ENCODE assay signal across 11 mouse cellular contexts in genomic region chr8:75023660-75024316, GRCm38 (mm10). TPM values are rescaled to one million over a fixed set of nuclear protein-coding genes. Genes with fewer than 3 reads are reported as not detected.
DNase-seq lines count a peak whose midpoint lies in the region; ATAC-seq and TF ChIP-seq lines count a peak whose summit lies in the region.
"Had no signal": no experiment of that assay in that cellular context is flagged by ENCODE, and none has a peak within 500 bp of the region (broad histone marks: within the 10 kb centered on the region; RNA-seq: fewer than 3 reads in every experiment).

No protein-coding gene starts in this region.

- no peak overlapping the region for H3K9ac ChIP-seq in liver, embryonic 11.5 days (ENCODE audit: low read depth, low read length)

- H3K4me1 ChIP-seq in liver, embryonic 11.5 days (replicated peaks; ENCODE audit: control insufficient read depth, insufficient read depth, low read length), result no peaks in the 10 kb centered on the region

- H3K36me3 ChIP-seq in liver, embryonic 11.5 days (ENCODE audit: control insufficient read depth, insufficient read depth, low read length), result peaks cover 36% of the 10 kb centered on the region

- peak; percentile 25 for DNase-seq in adrenal gland, postnatal 14 days
- DNase-seq in adrenal gland, postnatal 25 days, result no peak
- DNase-seq in liver, result peak; percentile 39
- DNase-seq in liver, embryonic 11.5 days (ENCODE audit: low spot score), result no peak
- no peak for DNase-seq in Patski (ENCODE audit: low read depth, low spot score)
- DNase-seq in cerebellum, adult 18-20 months, result no peak
- DNase-seq in cerebellum, adult 9-11 months, result no peak
- DNase-seq: cerebellum, postnatal 25 days; gastrocnemius, postnatal 10 days had no signal

- ATAC-seq in liver, embryonic 11.5 days (replicated peaks; ENCODE audit: low FRiP score), result no peak
- ATAC-seq in Patski, result no peak
- 0 out of 2 replicates have a peak, but pooled peaks have one; percentile 37 for ATAC-seq in megakaryocyte-erythroid progenitor cell, adult 5-6 weeks (replicated peaks; ENCODE audit: low FRiP score, low TSS enrichment, poor library complexity, severe bottlenecking)

- no peak overlapping the region for H3K4me2 ChIP-seq in liver, embryonic 11.5 days
- H3K4me2 ChIP-seq: midbrain, embryonic 11.5 days had no signal

- no peak overlapping the region for H3K4me3 ChIP-seq in liver, embryonic 11.5 days (ENCODE audit: low read depth, low read length)

- in situ Hi-C loops in Patski (cut with MboI; ENCODE audit: low pct_unique_long_range_greater_than_20kb), result no loop called here

- peak; percentile 76 for TF ChIP-seq CTCF in Patski (IDR thresholded peaks at IDR 0.05)

- H3K27me3 ChIP-seq in liver, embryonic 11.5 days (replicated peaks; ENCODE audit: control insufficient read depth, insufficient read depth, low read length), result no peaks in the 10 kb centered on the region
- no peaks in the 10 kb centered on the region for H3K27me3 ChIP-seq in Patski

- 81% methylated on average over 3 of the region's 3 CpGs for WGBS in liver, embryonic 11.5 days

- POLR2A ChIA-PET in Patski (lab: Charles Lee), result no interaction called here

- CTCF ChIA-PET in Patski (lab: Charles Lee), result interaction anchor here (0.9 to 1.4 kb wide), 4 partner anchors 11 to 43 kb away, joined by 3 to 5 read pairs (median 3); no protein-coding TSS in a partner anchor

- H3K9me3 ChIP-seq in liver, embryonic 11.5 days (ENCODE audit: control insufficient read depth, low read length), result no peaks in the 10 kb centered on the region

- H3K27ac ChIP-seq in liver, embryonic 11.5 days (ENCODE audit: low read depth, low read length), result no peak overlapping the region

RNA-seq across cellular contexts. Expression of gene Tom1, which starts 9.7 kb away (rescaled TPM):
- 37.0 and 40.1 TPM in 2 replicates for total RNA-seq in adrenal gland, postnatal 14 days (2021)
- 36.1 and 45.9 TPM in 2 replicates for total RNA-seq in adrenal gland, postnatal 25 days (2021)
- 22.2 and 24.6 TPM in 2 replicates for polyA plus RNA-seq in liver, embryonic 11.5 days (2014; fragmentation: Nextera tagmentation; extraction: Ambion mirVana)
- polyA plus RNA-seq in Patski (2021), result 32.0 TPM
- total RNA-seq in megakaryocyte-erythroid progenitor cell, adult 5-6 weeks (2014; fragmentation: Nextera tagmentation), result 14.1 and 22.2 TPM in 2 replicates
- 8.5 and 17.3 TPM in 2 replicates for total RNA-seq in megakaryocyte-erythroid progenitor cell, adult 5-6 weeks (2017)

RNA-seq across cellular contexts. Expression of gene Hmgxb4, which starts 30.6 kb away (rescaled TPM):
- 18.3 and 23.2 TPM in 2 replicates for total RNA-seq in adrenal gland, postnatal 14 days (2021)
- total RNA-seq in adrenal gland, postnatal 25 days (2021), result 27.3 and 34.5 TPM in 2 replicates
- polyA plus RNA-seq in liver, embryonic 11.5 days (2014; fragmentation: Nextera tagmentation; extraction: Ambion mirVana), result 29.8 and 32.4 TPM in 2 replicates
- 35.8 TPM for polyA plus RNA-seq in Patski (2021)
- 42.9 and 63.2 TPM in 2 replicates for total RNA-seq in megakaryocyte-erythroid progenitor cell, adult 5-6 weeks (2014; fragmentation: Nextera tagmentation)
- total RNA-seq in megakaryocyte-erythroid progenitor cell, adult 5-6 weeks (2017), result 36.8 and 65.7 TPM in 2 replicates

Comparison
In these comparisons a context has a peak if more than half of its experiments do, and no peak if none do; other contexts are left out.
1. DNase-seq: peak in adrenal gland, postnatal 14 days (single experiment) and liver (single experiment); none in adrenal gland, postnatal 25 days (single experiment), liver, embryonic 11.5 days (single experiment), Patski (single experiment), cerebellum, adult 18-20 months (0 of 2) and cerebellum, adult 9-11 months (single experiment).